Mouse (Mus musculus): ENCODE results near the gene Tmprss11d.

DNA sequence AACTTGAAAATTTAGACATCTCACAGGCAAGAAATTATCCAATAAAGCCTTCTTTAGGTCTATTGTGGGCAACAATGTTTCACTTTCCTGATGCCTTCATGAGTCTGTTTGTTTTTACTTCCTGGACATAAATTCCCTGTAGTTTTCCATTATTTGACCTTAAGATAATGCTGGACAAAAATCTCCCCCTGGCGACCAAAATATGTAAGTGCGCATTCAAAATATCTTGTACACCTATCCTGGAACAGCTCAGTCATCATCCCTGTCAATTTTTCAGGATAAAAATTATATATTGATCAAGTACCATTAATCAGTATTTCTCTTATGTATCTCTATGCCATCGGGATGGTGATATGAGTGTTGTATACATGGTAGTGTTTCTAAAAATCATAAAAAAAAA lies 37.6 kb upstream of the Tmprss11d start:
- no peak for TF ChIP-seq POLR2A (IDR thresholded peaks at IDR 0.05; ENCODE audit: borderline replicate concordance, control insufficient read depth, low read depth, low read length)
- TF ChIP-seq CTCF (IDR thresholded peaks at IDR 0.05; ENCODE audit: control insufficient read depth, insufficient read depth, low read length), result no peak
